Mouse (Mus musculus) C2C12 (cell line): ENCODE data around the gene Slc26a3.
"Not testable (repeated sequence)": the region's sequence is repeated elsewhere in the genome, so short reads cannot be mapped to it uniquely, and the experiment has no call there.

Source experiments
- CEBPB ChIP-seq: IDR thresholded peaks from one replicate; pipeline ENCODE4 v1.6.1; 2011; ENCODE audit warnings: low read depth, mild to moderate bottlenecking, control low read depth, moderate library complexity
- CTCF ChIP-seq: IDR thresholded peaks from one replicate; pipeline ENCODE4 v1.5.1; 2011; ENCODE audit not compliant: control insufficient read depth, insufficient read depth, insufficient read length
- FOSL1 ChIP-seq: IDR thresholded peaks from one replicate; pipeline ENCODE4 v1.8.0; 2011; ENCODE audit warnings: mild to moderate bottlenecking, low read length; ENCODE audit not compliant: poor library complexity, insufficient read depth, severe bottlenecking
- MAX ChIP-seq: IDR thresholded peaks from one replicate; pipeline ENCODE4 v1.6.1; 2011; ENCODE audit warnings: mild to moderate bottlenecking, control low read depth
- MYOD1 ChIP-seq: IDR thresholded peaks from one replicate; pipeline ENCODE4 v1.6.1; 2011; ENCODE audit warnings: low read depth; ENCODE audit not compliant: control insufficient read depth, insufficient read length
- MYOG ChIP-seq: IDR thresholded peaks from one replicate; pipeline ENCODE4 v1.6.1; 2011; ENCODE audit not compliant: control insufficient read depth, insufficient read length; ENCODE audit errors: extremely low read depth
- USF1 ChIP-seq: IDR thresholded peaks from one replicate; pipeline ENCODE4 v1.6.1; 2011; ENCODE audit warnings: low read depth, mild to moderate bottlenecking, control low read depth, moderate library complexity

DNA sequence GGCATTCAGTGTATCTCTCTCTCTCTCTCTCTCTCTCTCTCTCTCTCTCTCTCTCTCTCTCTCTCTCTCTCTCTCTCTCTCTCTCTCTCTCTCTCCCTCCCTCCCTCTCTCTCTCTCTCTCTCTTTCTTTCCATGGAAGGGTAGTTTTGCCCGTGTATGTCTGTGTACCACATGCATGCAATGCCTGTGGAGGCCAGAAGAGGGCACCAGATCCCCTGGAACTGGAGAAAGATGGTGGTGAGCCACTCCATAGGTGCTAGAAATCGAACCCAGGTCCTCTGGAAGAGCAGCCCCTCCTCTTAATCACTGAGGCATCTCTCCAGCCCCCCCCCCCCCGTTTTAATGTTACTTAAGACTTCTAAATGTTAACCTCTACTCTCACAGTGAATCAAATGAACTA, 69.6 kb downstream of the Slc26a3 start:
- TF ChIP-seq CTCF, USF1, FOSL1, CEBPB, MAX, MYOD1, MYOG: not testable (repeated sequence)
